Mouse (Mus musculus) natural killer cell, adult 2 months (primary cell): ENCODE measurements at regions not wholly inside any gene's neighbourhood (a gene's known extent, or its start where the extent isn't known, plus 50 kb on each side); places are given as distances from the start of the nearest gene placed in this dataset.
"Not testable (repeated sequence)": the region's sequence is repeated elsewhere in the genome, so short reads cannot be mapped to it uniquely, and the experiment has no call there.

Source experiments
- DNase-seq, 2 experiments: peaks; one replicate each; pipeline ENCODE4 v3.0.0; 2022; ENCODE audit warnings: low spot score in 2 of 2

- DNase-seq, result no peak
Measured at GRCm38 (mm10) chr17:79547524-79547923, 64.1 kb upstream of the Rmdn2 start.

GRCm38 (mm10) chr17:79550409-79550808 is 61.3 kb upstream of the Rmdn2 start:
- not testable (repeated sequence) for DNase-seq

- DNase-seq, result no peak
Measured at GRCm38 (mm10) chr17:79553850-79554249, 57.8 kb upstream of the Rmdn2 start.

- DNase-seq, result no peak
Measured at GRCm38 (mm10) chr17:79555593-79555992, 56.1 kb upstream of the Rmdn2 start.
